Mouse (Mus musculus) limb, embryonic 14.5 days (tissue): Measurements from ENCODE around the gene Nploc4. TPM values are rescaled to one million over a fixed set of nuclear protein-coding genes. Genes with fewer than 3 reads are reported as not detected.

ENCODE experiments used
- ATAC-seq: fragments of 200-750 bp; cut with Nextera tagmentation; 2 replicates; pipeline ENCODE4 v1.8.0; 2017; ENCODE audit warnings: low read depth, moderate number of reproducible peaks, moderate TSS enrichment; ENCODE audit not compliant: low FRiP score
- DNase-seq: peaks from one replicate; pipeline ENCODE4 v3.0.0-alpha.2; 2015; ENCODE audit warnings: low spot score
- H3K27ac ChIP-seq: fragments of 300-500 bp; sonication (generic); replicated peaks from 2 replicates; pipeline ENCODE4 v1.5.1; 2014; ENCODE audit warnings: low read depth, mild to moderate bottlenecking, low read length, moderate library complexity, mixed read lengths
- H3K27me3 ChIP-seq: fragments of 300-500 bp; sonication (generic); 2 replicates; pipeline ENCODE4 v1.6.1; 2014; ENCODE audit warnings: low read length, mixed read lengths; ENCODE audit not compliant: control insufficient read depth, insufficient read depth
- H3K36me3 ChIP-seq: fragments of 300-500 bp; sonication (generic); 2 replicates; pipeline ENCODE4 v1.6.1; 2014; ENCODE audit warnings: mild to moderate bottlenecking, low read length, moderate library complexity, mixed read lengths; ENCODE audit not compliant: control insufficient read depth, insufficient read depth
- H3K4me1 ChIP-seq: fragments of 300-500 bp; sonication (generic); 2 replicates; pipeline ENCODE4 v1.6.1; 2014; ENCODE audit warnings: antibody characterized with exemption, low read length, mixed read lengths; ENCODE audit not compliant: control insufficient read depth, insufficient read depth
- H3K4me2 ChIP-seq: fragments of 300-500 bp; sonication (generic); replicated peaks from 2 replicates; pipeline ENCODE4 v1.6.1; 2014; ENCODE audit warnings: low read depth, mild to moderate bottlenecking, low read length, moderate library complexity; ENCODE audit not compliant: severe bottlenecking
- H3K4me3 ChIP-seq: fragments of 300-500 bp; sonication (generic); replicated peaks from 2 replicates; pipeline ENCODE4 v1.5.1; 2014; ENCODE audit warnings: low read length
- H3K9ac ChIP-seq: fragments of 300-500 bp; sonication (generic); 2 replicates; pipeline ENCODE4 v1.6.1; 2014; ENCODE audit warnings: mild to moderate bottlenecking, low read depth, low read length, moderate library complexity; ENCODE audit not compliant: severe bottlenecking
- H3K9me3 ChIP-seq: fragments of 300-500 bp; sonication (generic); 2 replicates; pipeline ENCODE4 v1.6.1; 2016; ENCODE audit warnings: low read length; ENCODE audit not compliant: control insufficient read depth
- POLR2A ChIP-seq: fragments of 200-500 bp; IDR thresholded peaks from 2 replicates; pipeline ENCODE4 v1.8.0; 2012; ENCODE audit warnings: inconsistent platforms, mild to moderate bottlenecking, moderate library complexity, borderline replicate concordance; ENCODE audit not compliant: insufficient read depth, insufficient read length; ENCODE audit errors: extremely low read depth
- WGBS: fragments of 180-500 bp; shearing (Covaris S2); extraction: QIAGEN DNeasy Blood & Tissue Kit; methylation state at CpG from one replicate; pipeline ENCODE4 v1.1.7; 2014; 5-methylcytosine and 5-hydroxymethylcytosine counted together
- polyA plus RNA-seq, 2 experiments: library from polyadenylated mRNA; depleted of rRNA in 1 of 2; stranded (reverse) in 1 of 2; unstranded in 1 of 2; fragments of >200 nt; fragmentation: Nextera tagmentation in 1 of 2; extraction: Ambion mirVana in 1 of 2; gene quantifications; 2 replicates each; pipeline versions ENCODE4 v1.2.1 to v1.2.3; 2012 to 2014

The Nploc4 gene
- polyA plus RNA-seq, 2 experiments = 38.8 to 51.5 TPM

DNA sequence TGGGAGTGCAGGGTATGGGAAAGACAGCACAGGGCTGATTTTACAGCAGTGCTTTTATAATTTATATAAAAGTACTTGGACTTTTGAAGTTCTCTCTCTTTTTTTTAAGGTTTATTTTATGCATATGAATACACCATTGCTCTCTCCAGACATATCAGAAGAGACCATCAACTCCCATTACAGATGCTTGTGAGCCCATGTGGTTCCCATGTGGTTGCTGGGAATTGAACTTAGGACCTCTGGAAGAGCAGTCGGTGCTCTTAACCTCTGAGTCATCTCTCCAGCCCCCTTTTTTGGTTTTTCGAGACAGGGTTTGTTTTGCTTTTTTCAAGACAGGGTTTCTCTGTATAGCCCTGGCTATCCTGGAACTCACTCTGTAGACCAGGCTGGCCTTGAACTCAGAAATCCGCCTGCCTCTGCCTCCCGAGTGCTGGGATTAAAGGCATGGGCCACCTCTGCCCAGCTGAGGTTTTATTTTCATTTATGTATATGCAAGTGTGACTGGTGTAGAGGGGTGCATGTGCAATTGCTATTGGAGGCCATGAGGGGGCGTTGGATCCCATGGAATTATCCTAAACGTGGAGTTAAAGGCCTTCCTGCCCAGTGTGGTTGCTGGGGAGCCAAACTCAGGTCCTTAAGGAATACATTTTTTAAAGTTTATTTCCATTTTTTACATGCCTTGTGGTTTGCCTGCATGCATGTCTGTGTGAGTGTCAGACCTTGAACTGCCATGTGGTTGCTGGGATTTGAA is 21.5 kb upstream of the Nploc4 start:
- 57% methylated on average over 6 of the region's 6 CpGs for WGBS
- no peak for TF ChIP-seq POLR2A
- H3K27me3 ChIP-seq = no peaks in the 10 kb centered on the region
- no peak overlapping the region for H3K27ac ChIP-seq
- no peak for ATAC-seq
- no peak for DNase-seq
- peak overlapping the region; percentile 93 for H3K4me3 ChIP-seq
- peaks cover 8% of the 10 kb centered on the region for H3K4me1 ChIP-seq
- peaks cover 42% of the 10 kb centered on the region for H3K36me3 ChIP-seq
- H3K4me2 ChIP-seq = peak overlapping the region; percentile 85
- peak overlapping the region; percentile 85 for H3K9ac ChIP-seq
- no peaks in the 10 kb centered on the region for H3K9me3 ChIP-seq

DNA sequence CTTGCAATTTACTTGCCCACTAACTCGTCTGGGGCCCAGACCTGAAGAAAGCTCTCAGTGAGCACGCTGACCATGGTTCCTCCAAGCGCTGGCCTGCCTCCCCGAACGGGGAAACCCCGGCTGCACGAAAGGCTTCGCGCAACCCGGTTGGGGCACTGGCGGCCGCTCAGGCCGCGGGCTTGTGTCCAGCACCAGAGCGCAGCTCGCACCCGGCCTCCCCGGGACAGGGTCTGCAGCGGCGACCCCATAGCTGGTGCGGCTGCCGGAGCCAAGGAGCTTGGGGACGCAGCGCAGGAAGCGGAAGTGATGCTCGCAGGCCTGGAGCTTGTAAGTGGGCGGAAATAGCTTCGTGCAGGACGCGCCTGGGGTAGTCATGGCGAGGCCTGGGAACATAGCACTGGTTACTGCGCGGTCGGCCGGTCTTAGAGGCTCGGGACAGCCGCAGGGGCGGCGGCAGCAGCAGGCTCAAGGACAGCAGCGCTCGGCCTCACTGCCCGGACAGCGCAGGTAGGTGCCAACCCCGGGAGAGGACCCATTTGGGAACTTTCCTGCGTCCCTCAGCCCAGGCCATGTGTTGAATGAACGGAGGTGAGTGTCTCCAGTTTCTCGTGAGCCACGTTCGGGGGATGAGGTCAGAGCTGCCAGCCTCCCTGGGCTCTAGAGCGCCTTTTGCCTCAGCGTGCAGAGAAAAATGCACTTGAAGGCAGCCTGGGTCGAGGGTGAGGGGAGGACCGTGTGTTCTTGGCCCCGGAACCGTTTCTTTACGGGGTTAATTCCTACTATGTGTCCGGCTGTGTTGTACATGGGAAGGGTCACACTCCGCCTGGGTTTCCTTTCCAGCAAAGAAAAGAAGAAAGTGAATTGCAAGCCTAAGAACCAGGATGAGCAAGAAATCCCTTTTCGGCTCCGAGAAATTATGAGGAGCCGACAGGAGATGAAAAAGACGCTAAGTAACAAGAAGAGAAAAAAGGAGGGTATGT is 20.6 kb upstream of the Nploc4 start, which contains the start of the genes Oxld1 and Ccdc137:
Gene Oxld1, minus strand, starts transcription at position 297 of the 980 bp plus-strand sequence.
Gene Ccdc137, plus strand, starts transcription at position 344 of the 980 bp plus-strand sequence.
- DNase-seq = peak; percentile 83
- no peaks in the 10 kb centered on the region for H3K27me3 ChIP-seq
- peak; percentile 79; the same call in 1 of the 2 replicates for TF ChIP-seq POLR2A
- peak within 1 kb of the TSS; percentile 85 for H3K4me2 ChIP-seq
- H3K4me1 ChIP-seq = peaks cover 8% of the 10 kb centered on the region
- WGBS = 4% methylated on average over 53 of the region's 62 CpGs
- H3K9ac ChIP-seq = peak within 1 kb of the TSS; percentile 85
- no peaks in the 10 kb centered on the region for H3K9me3 ChIP-seq
- ATAC-seq = peak; percentile 89
- H3K27ac ChIP-seq = peak within 1 kb of the TSS; percentile 68
- H3K4me3 ChIP-seq = peak within 1 kb of the TSS; percentile 93
- H3K36me3 ChIP-seq = peaks cover 34% of the 10 kb centered on the region

- Histone ChIP-seq H3K9me3 (no peaks in the 10 kb centered on the region), H3K4me3 (peak overlapping the region; percentile 93), H3K4me1 (peaks cover 8% of the 10 kb centered on the region), H3K36me3 (peaks cover 27% of the 10 kb centered on the region), H3K27ac (peak overlapping the region; percentile 68), H3K9ac (peak overlapping the region; percentile 85), H3K4me2 (peak overlapping the region; percentile 85), H3K27me3 (no peaks in the 10 kb centered on the region)
- no peak for TF ChIP-seq POLR2A
- ATAC-seq = no peak
- WGBS = 34% methylated on average over 14 of the region's 14 CpGs
- no peak for DNase-seq
These were observed 19.9 kb upstream of the Nploc4 start for GRCm38 (mm10) chr11:120457370-120457769.

DNA sequence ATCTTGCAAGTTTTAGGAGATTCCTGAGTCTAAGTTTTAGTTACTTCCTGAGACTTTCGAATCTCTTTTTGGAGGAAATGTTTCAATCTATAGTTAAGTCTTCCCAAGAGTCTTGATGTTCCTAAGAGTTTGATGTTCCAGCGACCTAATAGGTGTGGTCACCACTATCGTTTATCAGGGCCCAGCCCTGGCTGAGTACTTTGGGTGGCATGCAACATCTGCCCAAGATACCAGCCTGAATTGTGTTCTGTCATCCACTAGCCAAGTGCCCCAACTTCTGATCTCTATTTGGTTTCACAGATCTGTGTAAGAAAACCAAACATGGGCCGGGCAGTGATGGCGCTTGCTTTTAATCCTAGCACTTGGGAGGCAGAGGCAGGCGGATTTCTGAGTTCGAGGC is 17.9 kb upstream of the Nploc4 start:
- peaks cover 8% of the 10 kb centered on the region for H3K4me1 ChIP-seq
- no peak for ATAC-seq
- H3K36me3 ChIP-seq = peaks cover 8% of the 10 kb centered on the region
- H3K4me2 ChIP-seq = no peak overlapping the region
- no peak for TF ChIP-seq POLR2A
- no peaks in the 10 kb centered on the region for H3K9me3 ChIP-seq
- H3K4me3 ChIP-seq = no peak overlapping the region
- no peaks in the 10 kb centered on the region for H3K27me3 ChIP-seq
- H3K9ac ChIP-seq = no peak overlapping the region
- H3K27ac ChIP-seq = no peak overlapping the region
- DNase-seq = no peak
- WGBS = 97% methylated on average over 7 of the region's 7 CpGs

DNA sequence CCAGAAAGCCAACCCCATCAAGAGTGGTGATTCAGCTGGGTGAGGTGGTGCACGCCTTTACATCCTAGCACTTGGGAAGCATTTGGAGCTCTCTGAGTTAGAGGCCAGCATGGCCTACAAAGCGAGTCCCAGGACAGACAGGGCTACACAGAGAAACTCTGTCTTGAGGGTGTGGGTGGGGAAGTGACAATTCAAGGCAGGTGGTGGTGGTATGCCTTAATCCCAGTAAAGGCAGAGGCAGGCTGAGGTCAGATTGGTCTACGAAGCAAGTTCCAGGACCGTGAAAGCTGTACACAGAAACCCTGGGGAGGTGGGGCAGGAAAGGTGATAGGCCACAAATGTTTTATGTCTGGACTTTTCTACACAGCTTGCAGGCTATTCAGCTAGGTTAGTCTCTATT is 17.5 kb upstream of the Nploc4 start:
- H3K27ac ChIP-seq = no peak overlapping the region
- H3K36me3 ChIP-seq = peaks cover 5% of the 10 kb centered on the region
- 83% methylated on average over 4 of the region's 4 CpGs for WGBS
- peaks cover 8% of the 10 kb centered on the region for H3K4me1 ChIP-seq
- no peak for TF ChIP-seq POLR2A
- ATAC-seq (no peak), DNase-seq (no peak)
- no peak overlapping the region for H3K4me3 ChIP-seq
- no peaks in the 10 kb centered on the region for H3K9me3 ChIP-seq
- no peaks in the 10 kb centered on the region for H3K27me3 ChIP-seq
- no peak overlapping the region for H3K9ac ChIP-seq
- no peak overlapping the region for H3K4me2 ChIP-seq
